Mouse (Mus musculus) lung, postnatal 0 days (tissue): ENCODE results near the gene Fcrl6.

Source experiments
- CTCF ChIP-seq: IDR thresholded peaks from 2 replicates; pipeline ENCODE4 v1.5.1; 2016; ENCODE audit warnings: antibody characterized with exemption, mild to moderate bottlenecking
- EP300 ChIP-seq: IDR thresholded peaks from 2 replicates; pipeline ENCODE4 v1.6.1; 2016; ENCODE audit warnings: antibody characterized with exemption, mild to moderate bottlenecking, control low read depth

GRCm38 (mm10) chr1:172651288-172651987, 49.1 kb upstream of the Fcrl6 start:
- TF ChIP-seq EP300 (no peak), CTCF (no peak)
